Mouse (Mus musculus) testis, adult 2 months (tissue): ENCODE results near the gene Diaph3.

ENCODE experiments used
- CTCF ChIP-seq: fragments of 200-500 bp; IDR thresholded peaks from 2 replicates; pipeline ENCODE4 v1.5.1; 2012; ENCODE audit warnings: low read depth, mild to moderate bottlenecking, inconsistent platforms, low read length, moderate library complexity; ENCODE audit not compliant: control insufficient read depth, insufficient read depth, insufficient replicate concordance
- POLR2A ChIP-seq: fragments of 200-500 bp; IDR thresholded peaks from 2 replicates; pipeline ENCODE4 v1.6.1; 2012; ENCODE audit warnings: low read depth, mild to moderate bottlenecking, inconsistent platforms, low read length, moderate library complexity; ENCODE audit not compliant: control insufficient read depth

DNA sequence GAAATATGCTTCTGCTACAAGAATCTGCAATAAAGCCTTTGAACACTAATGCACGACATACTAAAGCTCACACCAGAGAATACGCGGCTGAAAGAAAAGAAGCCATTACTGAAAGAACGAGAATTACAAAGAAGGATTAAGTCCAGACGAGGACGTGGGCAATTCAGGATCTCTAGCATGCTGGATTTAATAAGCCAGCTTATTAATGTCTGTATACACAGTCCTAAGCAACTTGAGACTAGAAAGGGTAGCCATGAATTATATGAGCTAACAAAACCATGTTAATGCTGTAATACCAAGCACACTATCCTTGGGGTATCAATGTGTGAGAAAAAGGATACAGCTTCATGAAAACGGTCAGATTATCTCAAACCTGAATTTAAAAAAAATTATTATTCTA is 214.2 kb downstream of the Diaph3 start:
- TF ChIP-seq POLR2A (no peak), CTCF (no peak)
